Mouse (Mus musculus) stomach, embryonic 14.5 days (tissue): Measurements from ENCODE around the gene Cbln1. TPM values are rescaled to one million over a fixed set of nuclear protein-coding genes. Genes with fewer than 3 reads are reported as not detected.

Experiments used
- ATAC-seq: fragments of 200-750 bp; cut with Nextera tagmentation; 2 replicates; pipeline ENCODE4 v1.8.0; 2017; ENCODE audit warnings: low read depth, moderate TSS enrichment; ENCODE audit not compliant: insufficient number of reproducible peaks, insufficient read depth, low FRiP score
- H3K27ac ChIP-seq: fragments of 300-500 bp; sonication (generic); 2 replicates; pipeline ENCODE4 v1.5.1; 2014; ENCODE audit warnings: mild to moderate bottlenecking, low read length, moderate library complexity, mixed read lengths
- H3K27me3 ChIP-seq: fragments of 300-500 bp; sonication (generic); 2 replicates; pipeline ENCODE4 v1.6.1; 2014; ENCODE audit warnings: low read length, control low read depth, mixed read lengths; ENCODE audit not compliant: control insufficient read depth, insufficient read depth
- H3K36me3 ChIP-seq: fragments of 300-500 bp; sonication (generic); 2 replicates; pipeline ENCODE4 v1.6.1; 2014; ENCODE audit warnings: mild to moderate bottlenecking, control low read depth, low read length, moderate library complexity, mixed read lengths; ENCODE audit not compliant: control insufficient read depth, insufficient read depth
- H3K4me1 ChIP-seq: fragments of 300-500 bp; sonication (generic); 2 replicates; pipeline ENCODE4 v1.6.1; 2014; ENCODE audit warnings: low read length, control low read depth, mixed read lengths; ENCODE audit not compliant: control insufficient read depth, insufficient read depth
- H3K4me2 ChIP-seq: fragments of 300-500 bp; sonication (generic); replicated peaks from 2 replicates; pipeline ENCODE4 v1.6.1; 2014; ENCODE audit warnings: low read depth, low read length, control low read depth
- H3K4me3 ChIP-seq: fragments of 300-500 bp; sonication (generic); 2 replicates; pipeline ENCODE4 v1.5.1; 2014; ENCODE audit warnings: low read depth, low read length, control low read depth
- H3K9ac ChIP-seq: fragments of 300-500 bp; sonication (generic); replicated peaks from 2 replicates; pipeline ENCODE4 v1.6.1; 2014; ENCODE audit warnings: low read depth, mild to moderate bottlenecking, control low read depth, low read length, moderate library complexity, mixed read lengths
- H3K9me3 ChIP-seq: fragments of 300-500 bp; sonication (generic); 2 replicates; pipeline ENCODE4 v1.6.1; 2016; ENCODE audit warnings: low read depth, low read length, control low read depth; ENCODE audit not compliant: control insufficient read depth
- WGBS: fragments of 180-500 bp; shearing (Covaris S2); extraction: QIAGEN DNeasy Blood & Tissue Kit; methylation state at CpG from one replicate; pipeline ENCODE4 v1.1.7; 2014; 5-methylcytosine and 5-hydroxymethylcytosine counted together
- polyA plus RNA-seq: library from polyadenylated mRNA; unstranded; fragments of >200 nt; fragmentation: Nextera tagmentation; extraction: Ambion mirVana; gene quantifications from 2 replicates; pipeline ENCODE4 v1.2.1, GENCODE M21; 2014

Cbln1 gene
- polyA plus RNA-seq, 1 experiment from 2014 or later, result 0.26 TPM

DNA sequence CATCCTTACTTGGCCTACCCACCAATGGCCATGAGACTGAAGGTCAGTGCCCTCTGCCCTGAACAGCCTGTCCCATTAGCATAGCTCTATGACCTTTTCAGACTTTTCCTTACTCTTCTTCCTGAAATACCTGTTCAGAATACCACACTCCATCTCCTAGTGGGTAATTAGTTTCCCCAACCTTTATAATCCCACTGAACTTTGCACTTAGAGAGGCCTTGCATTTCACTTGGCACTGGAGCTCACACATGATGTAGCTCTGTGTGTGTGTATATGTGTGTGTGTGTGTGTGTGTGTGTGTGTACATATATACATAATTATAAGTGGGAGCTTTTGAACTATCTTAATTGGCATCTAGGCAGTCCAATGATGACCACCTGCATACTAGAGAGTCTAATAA, 45.2 kb downstream of the Cbln1 start:
- H3K4me1 ChIP-seq, result no peaks in the 10 kb centered on the region
- no peaks in the 10 kb centered on the region for H3K36me3 ChIP-seq
- H3K9me3 ChIP-seq, result no peaks in the 10 kb centered on the region
- no peak for ATAC-seq
- H3K27me3 ChIP-seq, result no peaks in the 10 kb centered on the region
- no peak overlapping the region for H3K27ac ChIP-seq
- H3K4me2 ChIP-seq, result no peak overlapping the region
- H3K4me3 ChIP-seq, result no peak overlapping the region
- no peak overlapping the region for H3K9ac ChIP-seq

DNA sequence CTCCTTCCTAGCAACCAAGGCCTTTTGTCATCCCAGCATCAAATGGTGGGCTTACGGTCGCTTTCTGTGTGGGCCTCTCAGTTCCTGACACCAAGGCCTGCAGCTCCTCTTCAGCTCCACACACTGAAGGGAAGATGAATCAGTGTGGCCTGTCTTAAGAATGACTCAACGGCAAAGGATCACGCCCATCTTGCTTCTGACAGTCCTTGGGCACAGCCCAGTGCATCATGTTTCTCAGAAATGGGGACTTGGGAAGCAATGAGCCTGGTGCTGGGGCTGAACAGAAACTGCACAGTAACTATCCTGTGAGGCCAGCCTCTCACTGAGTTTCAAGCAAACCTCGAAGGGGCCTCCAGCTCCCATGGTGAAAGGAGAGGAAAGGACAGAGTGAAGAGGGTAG, 47.7 kb downstream of the Cbln1 start:
- 61% methylated on average over 5 of the region's 5 CpGs for WGBS
- no peak for ATAC-seq

DNA sequence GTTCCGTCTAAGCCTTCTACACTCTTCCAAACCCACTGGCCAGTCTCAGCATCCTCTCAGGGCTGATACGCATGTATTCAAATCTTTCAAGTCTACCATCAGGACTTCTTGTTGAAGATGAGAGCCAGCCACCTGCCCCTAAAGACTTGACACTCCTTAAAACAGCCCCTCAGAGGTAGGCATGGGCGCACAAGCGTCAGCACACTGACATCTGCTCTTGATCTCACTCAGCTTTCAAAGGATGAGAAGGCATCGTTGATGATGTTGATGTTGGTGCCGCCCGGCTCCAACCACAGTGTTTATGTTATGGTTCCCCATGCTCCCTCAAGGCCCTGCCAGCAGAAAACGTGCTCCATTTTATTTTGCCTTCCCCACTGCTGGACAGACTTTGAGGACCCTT, 50.7 kb downstream of the Cbln1 start:
- H3K4me1 ChIP-seq, result no peaks in the 10 kb centered on the region
- WGBS, result 73% methylated on average over 8 of the region's 8 CpGs
- no peaks in the 10 kb centered on the region for H3K36me3 ChIP-seq
- no peak overlapping the region for H3K9ac ChIP-seq
- H3K4me2 ChIP-seq, result no peak overlapping the region
- no peak overlapping the region for H3K4me3 ChIP-seq
- H3K9me3 ChIP-seq, result no peaks in the 10 kb centered on the region
- H3K27ac ChIP-seq, result no peak overlapping the region
- H3K27me3 ChIP-seq, result no peaks in the 10 kb centered on the region
- no peak for ATAC-seq

More for the DNA sequence above, 47.7 kb downstream of the Cbln1 start:
- H3K4me2 ChIP-seq, result no peak overlapping the region
- H3K36me3 ChIP-seq, result no peaks in the 10 kb centered on the region
- no peaks in the 10 kb centered on the region for H3K4me1 ChIP-seq
- H3K27ac ChIP-seq, result no peak overlapping the region
- H3K9me3 ChIP-seq, result no peaks in the 10 kb centered on the region
- no peak overlapping the region for H3K9ac ChIP-seq
- H3K4me3 ChIP-seq, result no peak overlapping the region
- no peaks in the 10 kb centered on the region for H3K27me3 ChIP-seq

Other genes starting within 250 kb of the Cbln1 start
- gene 4933402J07Rik, start 91.2 kb upstream of the Cbln1 start, polyA plus RNA-seq, result not detected in 2 replicates